Mouse (Mus musculus) MEL (cell line): ENCODE results near the gene Fndc3b. TPM values are rescaled to one million over a fixed set of nuclear protein-coding genes. Genes with fewer than 3 reads are reported as not detected.

Experiments used
- DNase-seq: peaks from one replicate; pipeline ENCODE4 v3.0.0; 2011; ENCODE audit warnings: low read depth, low spot score
- H3K27ac ChIP-seq: 2 replicates; pipeline ENCODE4 v1.5.1; 2012; ENCODE audit warnings: low read depth, mild to moderate bottlenecking, control low read depth, low read length, moderate library complexity; ENCODE audit not compliant: control insufficient read depth
- H3K27me3 ChIP-seq, 2 experiments: fragments of 150-350 bp in 1 of 2; sonication (generic) in 1 of 2; 2 replicates each; pipeline ENCODE4 v1.6.1; 2012; ENCODE audit warnings: low read length in 2 of 2, mild to moderate bottlenecking in 2 of 2, improper control_type of control experiment in 1 of 2, moderate library complexity in 1 of 2; ENCODE audit not compliant: insufficient read depth in 2 of 2, control insufficient read depth in 1 of 2
- H3K36me3 ChIP-seq, 2 experiments: 2 replicates each; pipeline ENCODE4 v1.6.1; 2012 to 2014; ENCODE audit warnings: low read length in 2 of 2, improper control_type of control experiment in 1 of 2, inconsistent platforms in 1 of 2, mild to moderate bottlenecking in 1 of 2; ENCODE audit not compliant: insufficient read depth in 2 of 2, control insufficient read depth in 1 of 2
- H3K4me1 ChIP-seq, 2 experiments: fragments of 150-350 bp in 1 of 2; sonication (generic) in 1 of 2; 2 replicates each; pipeline ENCODE4 v1.6.1; 2012; ENCODE audit warnings: low read length in 2 of 2, improper control_type of control experiment in 1 of 2, mild to moderate bottlenecking in 1 of 2; ENCODE audit not compliant: insufficient read depth in 2 of 2, control insufficient read depth in 1 of 2
- H3K4me3 ChIP-seq, 2 experiments: fragments of 150-350 bp in 1 of 2; sonication (generic) in 1 of 2; 2 replicates each; pipeline ENCODE4 v1.5.1; 2012; ENCODE audit warnings: low read depth in 2 of 2, low read length in 2 of 2, mild to moderate bottlenecking in 2 of 2, moderate library complexity in 2 of 2, control low read depth in 1 of 2, improper control_type of control experiment in 1 of 2; ENCODE audit not compliant: control insufficient read depth in 1 of 2, insufficient read depth in 1 of 2
- H3K79me2 ChIP-seq: 2 replicates; pipeline ENCODE4 v1.6.1; 2012; ENCODE audit warnings: mild to moderate bottlenecking, low read length, moderate library complexity; ENCODE audit not compliant: control insufficient read depth, poor library complexity, insufficient read depth
- H3K9ac ChIP-seq: 2 replicates; pipeline ENCODE4 v1.6.1; 2012; ENCODE audit warnings: low read depth, mild to moderate bottlenecking, control low read depth, low read length, moderate library complexity; ENCODE audit not compliant: control insufficient read depth, poor library complexity, severe bottlenecking
- H3K9me3 ChIP-seq: fragments of 150-350 bp; sonication (generic); replicated peaks from 2 replicates; pipeline ENCODE4 v1.6.1; 2012; ENCODE audit warnings: mild to moderate bottlenecking, low read length, improper control_type of control experiment, moderate library complexity; ENCODE audit not compliant: insufficient read depth
- CHD1 ChIP-seq: IDR thresholded peaks from 2 replicates; pipeline ENCODE4 v1.6.1; 2012; ENCODE audit warnings: low read depth, mild to moderate bottlenecking, inconsistent platforms, low read length, improper control_type of control experiment
- E2F4 ChIP-seq: IDR thresholded peaks from 2 replicates; pipeline ENCODE4 v1.6.1; 2011; ENCODE audit warnings: low read depth, low read length, improper control_type of control experiment, borderline replicate concordance
- EP300 ChIP-seq, 2 experiments: IDR thresholded peaks; 2 replicates each; pipeline ENCODE4 v1.6.1; 2011; ENCODE audit warnings: improper control_type of control experiment in 2 of 2, low read length in 2 of 2, low read depth in 1 of 2, mild to moderate bottlenecking in 1 of 2
- GABPA ChIP-seq: IDR thresholded peaks from 2 replicates; pipeline ENCODE4 v1.6.1; 2012; ENCODE audit warnings: low read depth, mild to moderate bottlenecking, inconsistent platforms, low read length, improper control_type of control experiment, moderate library complexity
- GATA1 ChIP-seq: IDR thresholded peaks from 2 replicates; pipeline ENCODE4 v1.6.1; 2011; ENCODE audit warnings: low read depth, low read length, improper control_type of control experiment
- HCFC1 ChIP-seq: IDR thresholded peaks from 2 replicates; pipeline ENCODE4 v1.6.1; 2012; ENCODE audit warnings: low read depth, mild to moderate bottlenecking, inconsistent platforms, low read length, improper control_type of control experiment, moderate library complexity
- MAFK ChIP-seq: IDR thresholded peaks from 2 replicates; pipeline ENCODE4 v1.6.1; 2011; ENCODE audit warnings: low read depth, mild to moderate bottlenecking, low read length, improper control_type of control experiment, borderline replicate concordance
- MXI1 ChIP-seq: IDR thresholded peaks from 2 replicates; pipeline ENCODE4 v1.6.1; 2011; ENCODE audit warnings: mild to moderate bottlenecking, low read depth, low read length, improper control_type of control experiment
- MYC ChIP-seq: IDR thresholded peaks from 2 replicates; pipeline ENCODE4 v1.6.1; 2011; ENCODE audit warnings: low read depth, mild to moderate bottlenecking, low read length, improper control_type of control experiment, moderate library complexity
- NRF1 ChIP-seq: IDR thresholded peaks from 2 replicates; pipeline ENCODE4 v1.6.1; 2014; ENCODE audit warnings: low read depth, mild to moderate bottlenecking, inconsistent platforms, low read length, improper control_type of control experiment, moderate library complexity; ENCODE audit not compliant: poor library complexity, insufficient read depth, severe bottlenecking
- POLR2AphosphoS2 ChIP-seq: IDR thresholded peaks from 2 replicates; pipeline ENCODE4 v1.6.1; 2011; ENCODE audit warnings: low read length, improper control_type of control experiment
- POLR2AphosphoS5 ChIP-seq: IDR thresholded peaks from 2 replicates; pipeline ENCODE4 v1.6.1; 2012; ENCODE audit warnings: low read depth, borderline replicate concordance, mild to moderate bottlenecking, inconsistent platforms, low read length, moderate library complexity, mixed read lengths
- RAD21 ChIP-seq: IDR thresholded peaks from 2 replicates; pipeline ENCODE4 v1.6.1; 2011; ENCODE audit warnings: mild to moderate bottlenecking, low read depth, low read length, improper control_type of control experiment
- RCOR1 ChIP-seq: IDR thresholded peaks from 2 replicates; pipeline ENCODE4 v1.6.1; 2012; ENCODE audit warnings: low read depth, mild to moderate bottlenecking, inconsistent platforms, low read length, improper control_type of control experiment
- SIN3A ChIP-seq: IDR thresholded peaks from 2 replicates; pipeline ENCODE4 v1.6.1; 2012; ENCODE audit warnings: low read length, improper control_type of control experiment, inconsistent platforms
- TAL1 ChIP-seq: IDR thresholded peaks from 2 replicates; pipeline ENCODE4 v1.6.1; 2012; ENCODE audit warnings: mild to moderate bottlenecking, inconsistent platforms, low read length, moderate library complexity, mixed read lengths
- TBP ChIP-seq: IDR thresholded peaks from 2 replicates; pipeline ENCODE4 v1.8.0; 2011; ENCODE audit warnings: low read depth, low read length, improper control_type of control experiment
- TCF12 ChIP-seq: IDR thresholded peaks from 2 replicates; pipeline ENCODE4 v1.6.1; 2014; ENCODE audit warnings: low read depth, mild to moderate bottlenecking, inconsistent platforms, low read length, improper control_type of control experiment, moderate library complexity
- USF1 ChIP-seq: IDR thresholded peaks from 2 replicates; pipeline ENCODE4 v1.6.1; 2014; ENCODE audit warnings: low read depth, mild to moderate bottlenecking, inconsistent platforms, low read length, improper control_type of control experiment, moderate library complexity
- ZKSCAN1 ChIP-seq: IDR thresholded peaks from 2 replicates; pipeline ENCODE4 v1.6.1; 2012; ENCODE audit warnings: low read depth, mild to moderate bottlenecking, inconsistent platforms, low read length, improper control_type of control experiment, moderate library complexity
- ZMIZ1 ChIP-seq: IDR thresholded peaks from 2 replicates; pipeline ENCODE4 v1.6.1; 2012; ENCODE audit warnings: low read depth, mild to moderate bottlenecking, inconsistent platforms, low read length, improper control_type of control experiment, moderate library complexity
- ZNF384 ChIP-seq: IDR thresholded peaks from 2 replicates; pipeline ENCODE4 v1.6.1; 2012; ENCODE audit warnings: low read depth, mild to moderate bottlenecking, inconsistent platforms, low read length, improper control_type of control experiment
- polyA plus RNA-seq, 2 experiments: library from polyadenylated mRNA; stranded (reverse) in 1 of 2; unstranded in 1 of 2; fragments of >175 nt in 1 of 2; fragments of >200 nt in 1 of 2; gene quantifications; 2 replicates each; pipeline versions ENCODE4 v1.2.1 to v1.2.4; 2012; ENCODE audit warnings: low replicate concordance in 2 of 2, low read depth in 1 of 2; ENCODE audit not compliant: insufficient read length in 2 of 2, insufficient read depth in 1 of 2, missing spikeins in 1 of 2
- total RNA-seq: library from RNA; depleted of rRNA; stranded (reverse); fragments of 300-350 nt; gene quantifications from 2 replicates; pipeline ENCODE4 v1.2.3, GENCODE M21; 2012

The Fndc3b gene
- total and polyA plus RNA-seq, 3 experiments, result not detected

- Histone ChIP-seq H3K36me3 (no peaks in the 10 kb centered on the region), H3K4me3 (no peak overlapping the region), H3K4me1 (no peaks in the 10 kb centered on the region), H3K9me3 (no peaks in the 10 kb centered on the region), H3K79me2 (no peaks in the 10 kb centered on the region), H3K27me3 (no peaks in the 10 kb centered on the region), H3K27ac (no peak overlapping the region), H3K9ac (no peak overlapping the region)
- DNase-seq, result no peak
- TF ChIP-seq NRF1 (no peak), GATA1 (no peak), MYC (no peak), HCFC1 (no peak), EP300 (IDR thresholded peaks at IDR 0.05; ENCODE audit: low read depth in 1 of 2, low read length in 2 of 2) (no peak), POLR2AphosphoS5 (no peak), ZKSCAN1 (no peak), RCOR1 (no peak), TCF12 (no peak), E2F4 (no peak), POLR2AphosphoS2 (no peak), MAFK (no peak), ZMIZ1 (no peak), TAL1 (no peak), RAD21 (no peak), TBP (no peak), CHD1 (no peak), USF1 (no peak)
Measured at GRCm38 (mm10) chr3:27751156-27751555, 40.0 kb upstream of the Fndc3b start.

GRCm38 (mm10) chr3:27745651-27746050 lies 34.5 kb upstream of the Fndc3b start:
- Histone ChIP-seq H3K9ac (no peak overlapping the region), H3K36me3 (no peaks in the 10 kb centered on the region), H3K79me2 (no peaks in the 10 kb centered on the region), H3K27me3 (no peaks in the 10 kb centered on the region), H3K4me3 (no peak overlapping the region), H3K9me3 (no peaks in the 10 kb centered on the region), H3K27ac (no peak overlapping the region), H3K4me1 (no peaks in the 10 kb centered on the region)
- no peak for TF ChIP-seq RCOR1
- no peak for TF ChIP-seq ZNF384
- TF ChIP-seq MXI1, result no peak
- TF ChIP-seq CHD1, result no peak
- TF ChIP-seq GABPA, result no peak
- TF ChIP-seq ZKSCAN1, result no peak
- TF ChIP-seq SIN3A, result no peak
- TF ChIP-seq E2F4, result no peak
- DNase-seq, result no peak
